Mouse (Mus musculus): ENCODE results near the gene Gclc.

DNA sequence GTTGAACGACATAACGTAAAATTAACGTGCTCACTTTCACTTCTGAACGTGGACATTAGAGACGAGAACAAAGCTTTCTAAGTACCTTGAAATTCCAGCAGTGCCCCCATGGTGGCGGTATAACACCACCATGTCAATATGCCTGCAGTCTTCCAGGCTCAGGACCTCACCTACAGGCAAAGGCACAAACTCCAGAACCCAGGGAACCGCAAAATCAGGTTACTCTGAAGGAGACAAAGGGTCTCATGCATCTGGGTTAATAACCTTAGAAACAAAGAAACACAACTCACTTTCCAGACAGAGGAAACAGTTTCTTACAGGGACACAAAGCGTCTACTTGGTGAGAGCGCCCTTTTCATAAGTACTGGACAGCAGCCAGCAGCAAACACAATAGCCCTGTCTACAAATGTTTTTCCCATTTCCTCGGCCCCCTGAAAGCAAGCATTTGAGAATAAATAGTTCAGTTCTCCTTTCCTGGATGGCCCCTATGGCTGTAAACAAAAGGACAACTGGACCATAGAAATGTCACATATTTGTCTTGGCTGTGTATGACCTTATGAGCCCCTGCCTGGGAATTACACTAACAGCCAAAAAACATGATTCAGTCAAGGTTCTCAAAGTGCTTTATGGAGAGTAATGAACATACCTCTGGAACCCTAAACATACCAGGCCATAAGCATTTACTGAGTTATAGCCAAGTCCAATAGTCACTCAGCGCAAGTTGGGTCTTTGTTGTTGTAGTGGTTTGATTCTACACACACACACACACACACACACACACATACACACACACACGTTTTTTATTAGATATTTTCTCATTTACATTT is 52.7 kb downstream of the Gclc start:
- TF ChIP-seq EP300 (optimal IDR thresholded peaks at IDR 0.05) (no peak), CTCF (IDR thresholded peaks at IDR 0.05; ENCODE audit: low read depth) (peak; percentile 99)

Data from stomach, postnatal 0 days (tissue).